Mouse (Mus musculus): ENCODE measurements at regions not wholly inside any gene's neighbourhood (a gene's known extent, or its start where the extent isn't known, plus 50 kb on each side); places are given as distances from the start of the nearest gene placed in this dataset.

- TF ChIP-seq CTCF (conservative IDR thresholded peaks at IDR 0.05; ENCODE audit: insufficient read depth, insufficient read length, low read depth, low read length) (no peak), POLR2A (IDR thresholded peaks at IDR 0.05; ENCODE audit: low read depth, low read length) (no peak)
Measured at GRCm38 (mm10) chr15:32002950-32003422, 174.1 kb upstream of the Tas2r119 start.
